Mouse (Mus musculus): ENCODE measurements around the gene Dock8. TPM values are rescaled to one million over a fixed set of nuclear protein-coding genes. Genes with fewer than 3 reads are reported as not detected.

The Dock8 gene
- polyA plus RNA-seq, 1 experiment from 2014 or later, result 0.55 TPM

- Histone ChIP-seq H3K27me3 (replicated peaks; ENCODE audit: control insufficient read depth, insufficient read depth, low read length) (no peaks in the 10 kb centered on the region), H3K9ac (ENCODE audit: low read length) (peak overlapping the region; percentile 37; the same call in 1 of the 2 replicates), H3K4me1 (ENCODE audit: control insufficient read depth, insufficient read depth, low read length) (no peaks in the 10 kb centered on the region; the same call in 1 of the 2 replicates), H3K9me3 (replicated peaks; ENCODE audit: control insufficient read depth, low read length) (no peaks in the 10 kb centered on the region), H3K4me2 (ENCODE audit: low read length) (peak overlapping the region; percentile 34), H3K4me3 (ENCODE audit: low read depth, low read length) (no peak overlapping the region), H3K36me3 (ENCODE audit: control insufficient read depth, insufficient read depth, low read length) (no peaks in the 10 kb centered on the region), H3K27ac (ENCODE audit: low read depth, low read length) (no peak overlapping the region)
- ATAC-seq (no peak), DNase-seq (ENCODE audit: low spot score) (no peak)
- 8% methylated on average over 9 of the region's 9 CpGs for WGBS
Observed at GRCm38 (mm10) chr19:25060375-25060774, 61.0 kb downstream of the Dock8 start.

GRCm38 (mm10) chr19:25062188-25062856 is 63.0 kb downstream of the Dock8 start:
- Histone ChIP-seq H3K4me3 (ENCODE audit: low read depth, low read length) (no peak overlapping the region), H3K27ac (ENCODE audit: low read depth, low read length) (no peak overlapping the region), H3K4me1 (ENCODE audit: control insufficient read depth, insufficient read depth, low read length) (no peaks in the 10 kb centered on the region; the same call in 1 of the 2 replicates), H3K36me3 (ENCODE audit: control insufficient read depth, insufficient read depth, low read length) (no peaks in the 10 kb centered on the region), H3K9ac (ENCODE audit: low read length) (no peak overlapping the region), H3K9me3 (replicated peaks; ENCODE audit: control insufficient read depth, low read length) (no peaks in the 10 kb centered on the region), H3K27me3 (replicated peaks; ENCODE audit: control insufficient read depth, insufficient read depth, low read length) (no peaks in the 10 kb centered on the region), H3K4me2 (ENCODE audit: low read length) (no peak overlapping the region)
- 92% methylated on average over 9 of the region's 9 CpGs for WGBS
- ATAC-seq (no peak), DNase-seq (ENCODE audit: low spot score) (no peak)

- no peak overlapping the region for H3K9ac ChIP-seq (ENCODE audit: low read length)
- no peak overlapping the region for H3K4me3 ChIP-seq (ENCODE audit: low read depth, low read length)
- no peaks in the 10 kb centered on the region for H3K27me3 ChIP-seq (replicated peaks; ENCODE audit: control insufficient read depth, insufficient read depth, low read length)
- WGBS, result 88% methylated on average over 2 of the region's 2 CpGs
- no peaks in the 10 kb centered on the region for H3K9me3 ChIP-seq (replicated peaks; ENCODE audit: control insufficient read depth, low read length)
- H3K36me3 ChIP-seq (ENCODE audit: control insufficient read depth, insufficient read depth, low read length), result no peaks in the 10 kb centered on the region
- ATAC-seq (no peak), DNase-seq (ENCODE audit: low spot score) (no peak)
- H3K4me1 ChIP-seq (ENCODE audit: control insufficient read depth, insufficient read depth, low read length), result no peaks in the 10 kb centered on the region; the same call in 1 of the 2 replicates
- H3K27ac ChIP-seq (ENCODE audit: low read depth, low read length), result no peak overlapping the region
- no peak overlapping the region for H3K4me2 ChIP-seq (ENCODE audit: low read length)
Observed at GRCm38 (mm10) chr19:25062857-25063240, 63.5 kb downstream of the Dock8 start.

GRCm38 (mm10) chr19:25066229-25066628 is 66.9 kb downstream of the Dock8 start:
- peak; percentile 17 for DNase-seq (ENCODE audit: low spot score)
- WGBS, result 81% methylated on average over 9 of the region's 9 CpGs
- no peak overlapping the region for H3K4me3 ChIP-seq (ENCODE audit: low read depth, low read length)

GRCm38 (mm10) chr19:25068518-25068917 is 69.2 kb downstream of the Dock8 start:
- H3K9me3 ChIP-seq (replicated peaks; ENCODE audit: control insufficient read depth, low read length), result no peaks in the 10 kb centered on the region
- no peak overlapping the region for H3K4me2 ChIP-seq (ENCODE audit: low read length)
- no peak overlapping the region for H3K4me3 ChIP-seq (ENCODE audit: low read depth, low read length)
- DNase-seq (ENCODE audit: low spot score) (no peak), ATAC-seq (no peak)
- WGBS, result 93% methylated on average over 8 of the region's 8 CpGs
- H3K4me1 ChIP-seq (ENCODE audit: control insufficient read depth, insufficient read depth, low read length), result no peaks in the 10 kb centered on the region; the same call in 1 of the 2 replicates
- no peaks in the 10 kb centered on the region for H3K27me3 ChIP-seq (replicated peaks; ENCODE audit: control insufficient read depth, insufficient read depth, low read length)
- no peak overlapping the region for H3K27ac ChIP-seq (ENCODE audit: low read depth, low read length)
- H3K36me3 ChIP-seq (ENCODE audit: control insufficient read depth, insufficient read depth, low read length), result no peaks in the 10 kb centered on the region
- H3K9ac ChIP-seq (ENCODE audit: low read length), result no peak overlapping the region

More at GRCm38 (mm10) chr19:25066229-25066628, 66.9 kb downstream of the Dock8 start:
- Histone ChIP-seq H3K9ac (ENCODE audit: low read length) (no peak overlapping the region), H3K36me3 (ENCODE audit: control insufficient read depth, insufficient read depth, low read length) (no peaks in the 10 kb centered on the region), H3K4me1 (ENCODE audit: control insufficient read depth, insufficient read depth, low read length) (no peaks in the 10 kb centered on the region; the same call in 1 of the 2 replicates), H3K27ac (ENCODE audit: low read depth, low read length) (no peak overlapping the region), H3K4me2 (ENCODE audit: low read length) (no peak overlapping the region), H3K27me3 (replicated peaks; ENCODE audit: control insufficient read depth, insufficient read depth, low read length) (no peaks in the 10 kb centered on the region), H3K9me3 (replicated peaks; ENCODE audit: control insufficient read depth, low read length) (no peaks in the 10 kb centered on the region)
- ATAC-seq, result no peak

- Histone ChIP-seq H3K27me3 (replicated peaks; ENCODE audit: control insufficient read depth, insufficient read depth, low read length) (no peaks in the 10 kb centered on the region), H3K4me1 (ENCODE audit: control insufficient read depth, insufficient read depth, low read length) (no peaks in the 10 kb centered on the region), H3K4me2 (ENCODE audit: low read length) (no peak overlapping the region), H3K9ac (ENCODE audit: low read length) (no peak overlapping the region), H3K9me3 (replicated peaks; ENCODE audit: control insufficient read depth, low read length) (no peaks in the 10 kb centered on the region), H3K27ac (ENCODE audit: low read depth, low read length) (no peak overlapping the region), H3K4me3 (ENCODE audit: low read depth, low read length) (no peak overlapping the region), H3K36me3 (ENCODE audit: control insufficient read depth, insufficient read depth, low read length) (no peaks in the 10 kb centered on the region)
- 79% methylated on average over 9 of the region's 9 CpGs for WGBS
- DNase-seq (ENCODE audit: low spot score) (no peak), ATAC-seq (no peak)
Observed at GRCm38 (mm10) chr19:25072521-25072920, 73.2 kb downstream of the Dock8 start.

- WGBS, result 73% methylated on average over 6 of the region's 6 CpGs
- no peak for ATAC-seq
- no peak overlapping the region for H3K4me3 ChIP-seq (ENCODE audit: low read depth, low read length)
- no peak overlapping the region for H3K4me2 ChIP-seq (ENCODE audit: low read length)
- DNase-seq (ENCODE audit: low spot score), result no peak
- H3K27me3 ChIP-seq (replicated peaks; ENCODE audit: control insufficient read depth, insufficient read depth, low read length), result no peaks in the 10 kb centered on the region
- H3K9ac ChIP-seq (ENCODE audit: low read length), result no peak overlapping the region
- no peaks in the 10 kb centered on the region for H3K36me3 ChIP-seq (ENCODE audit: control insufficient read depth, insufficient read depth, low read length)
- no peaks in the 10 kb centered on the region for H3K4me1 ChIP-seq (ENCODE audit: control insufficient read depth, insufficient read depth, low read length)
- no peak overlapping the region for H3K27ac ChIP-seq (ENCODE audit: low read depth, low read length)
- no peaks in the 10 kb centered on the region for H3K9me3 ChIP-seq (replicated peaks; ENCODE audit: control insufficient read depth, low read length)
Observed at GRCm38 (mm10) chr19:25074741-25075140, 75.4 kb downstream of the Dock8 start.

GRCm38 (mm10) chr19:25077636-25078035 is 78.3 kb downstream of the Dock8 start:
- H3K4me1 ChIP-seq (ENCODE audit: control insufficient read depth, insufficient read depth, low read length), result no peaks in the 10 kb centered on the region
- no peak overlapping the region for H3K27ac ChIP-seq (ENCODE audit: low read depth, low read length)
- no peak overlapping the region for H3K9ac ChIP-seq (ENCODE audit: low read length)
- WGBS, result 75% methylated on average over 7 of the region's 7 CpGs
- DNase-seq (ENCODE audit: low spot score), result no peak
- H3K4me2 ChIP-seq (ENCODE audit: low read length), result no peak overlapping the region
- H3K9me3 ChIP-seq (replicated peaks; ENCODE audit: control insufficient read depth, low read length), result no peaks in the 10 kb centered on the region
- no peak for ATAC-seq
- no peaks in the 10 kb centered on the region for H3K27me3 ChIP-seq (replicated peaks; ENCODE audit: control insufficient read depth, insufficient read depth, low read length)
- H3K4me3 ChIP-seq (ENCODE audit: low read depth, low read length), result no peak overlapping the region
- no peaks in the 10 kb centered on the region for H3K36me3 ChIP-seq (ENCODE audit: control insufficient read depth, insufficient read depth, low read length)

- Histone ChIP-seq H3K4me1 (ENCODE audit: control insufficient read depth, insufficient read depth, low read length) (no peaks in the 10 kb centered on the region), H3K4me3 (ENCODE audit: low read depth, low read length) (no peak overlapping the region), H3K4me2 (ENCODE audit: low read length) (no peak overlapping the region), H3K27ac (ENCODE audit: low read depth, low read length) (no peak overlapping the region), H3K27me3 (replicated peaks; ENCODE audit: control insufficient read depth, insufficient read depth, low read length) (no peaks in the 10 kb centered on the region), H3K9me3 (replicated peaks; ENCODE audit: control insufficient read depth, low read length) (no peaks in the 10 kb centered on the region), H3K36me3 (ENCODE audit: control insufficient read depth, insufficient read depth, low read length) (no peaks in the 10 kb centered on the region), H3K9ac (ENCODE audit: low read length) (no peak overlapping the region)
- DNase-seq (ENCODE audit: low spot score), result no peak
- no peak for ATAC-seq
- 86% methylated on average over 8 of the region's 8 CpGs for WGBS
Observed at GRCm38 (mm10) chr19:25078130-25078529, 78.8 kb downstream of the Dock8 start.

All from forebrain, embryonic 14.5 days (tissue).